Mouse (Mus musculus): ENCODE results near the gene Gpd1. TPM values are rescaled to one million over a fixed set of nuclear protein-coding genes. Genes with fewer than 3 reads are reported as not detected.

The Gpd1 gene
- polyA plus RNA-seq, 1 experiment: 0.34 TPM

DNA sequence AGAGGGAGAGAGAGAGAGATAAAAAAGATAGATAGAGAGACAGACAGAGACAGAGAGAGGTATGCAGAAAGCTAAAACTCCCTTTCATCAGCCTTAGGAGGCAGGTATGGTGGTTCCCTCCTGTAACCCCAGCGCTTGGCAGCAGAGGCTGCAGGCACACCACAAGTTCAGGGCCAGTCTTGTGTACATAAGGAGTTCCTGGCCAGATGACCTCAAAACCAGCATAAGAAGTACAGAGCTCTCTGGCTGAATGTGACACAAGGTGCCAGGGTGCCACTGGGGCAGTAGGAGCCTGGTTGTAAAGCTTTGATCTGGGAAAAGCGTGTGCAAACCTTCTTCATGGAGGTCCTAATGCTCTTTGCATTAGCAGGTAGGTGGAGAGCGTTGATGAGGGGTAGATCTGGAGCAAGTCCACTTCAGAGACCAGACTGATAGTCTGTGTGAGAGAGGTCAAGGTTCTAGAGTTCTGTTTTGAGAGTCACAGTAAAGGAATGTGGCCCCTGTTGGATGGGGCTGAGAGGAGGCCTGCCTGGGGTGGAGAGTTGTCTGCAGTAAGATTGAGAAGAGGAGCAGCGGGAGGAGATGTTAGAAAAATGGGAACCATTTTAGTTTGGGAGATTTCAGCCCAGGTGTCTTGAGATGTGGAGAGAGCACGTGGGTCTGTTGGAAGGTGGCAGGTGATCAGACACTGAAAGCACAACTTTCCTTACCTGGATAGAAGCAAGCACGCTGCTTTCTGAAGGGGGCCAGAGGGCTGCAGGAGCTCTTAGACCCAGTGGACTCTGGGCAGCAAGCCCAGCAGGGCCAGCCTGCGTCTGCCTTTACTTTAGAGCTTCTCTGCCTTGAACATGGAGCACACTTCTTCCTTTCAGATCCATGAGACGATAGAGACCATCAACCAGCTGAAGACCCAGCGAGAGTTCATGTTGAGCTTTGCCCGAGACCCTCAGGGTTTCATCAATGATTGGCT, 6.8 kb upstream of the Gpd1 start:
- Histone ChIP-seq H3K4me1 (peaks cover 13% of the 10 kb centered on the region), H3K9me3 (no peaks in the 10 kb centered on the region), H3K27me3 (replicated peaks) (no peaks in the 10 kb centered on the region), H3K36me3 (replicated peaks; ENCODE audit: low read length) (peaks cover 83% of the 10 kb centered on the region), H3K4me3 (replicated peaks) (no peak overlapping the region)
- TF ChIP-seq GATA1 (IDR thresholded peaks at IDR 0.05; ENCODE audit: borderline replicate concordance, low read length) (no peak), FLI1 (IDR thresholded peaks at IDR 0.05; ENCODE audit: low read length) (no peak)

DNA sequence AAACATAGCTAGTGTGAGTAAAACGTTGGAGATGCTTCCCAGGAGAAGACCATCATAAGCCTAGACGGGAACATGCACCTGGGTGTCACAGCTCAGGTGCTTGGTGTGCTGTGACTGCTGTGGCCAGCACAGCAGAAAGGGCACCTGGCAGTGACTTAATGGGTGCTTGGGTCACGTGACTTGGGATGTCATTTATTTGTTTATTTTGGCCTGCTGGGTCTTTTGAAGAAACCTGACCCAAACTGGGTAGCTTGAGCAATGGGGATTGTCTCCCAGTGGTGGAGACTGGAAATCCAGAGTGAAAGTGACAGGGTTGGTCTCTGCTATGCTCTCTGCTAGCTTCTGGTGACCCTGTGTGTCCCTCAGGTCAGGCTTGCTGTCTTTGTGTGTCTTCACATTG, 5.8 kb upstream of the Gpd1 start:
- no peak for TF ChIP-seq FLI1 (IDR thresholded peaks at IDR 0.05; ENCODE audit: low read length)
- no peak for TF ChIP-seq GATA1 (IDR thresholded peaks at IDR 0.05; ENCODE audit: borderline replicate concordance, low read length)
- Histone ChIP-seq H3K27me3 (replicated peaks) (no peaks in the 10 kb centered on the region), H3K4me1 (peaks cover 21% of the 10 kb centered on the region), H3K4me3 (replicated peaks) (no peak overlapping the region), H3K9me3 (no peaks in the 10 kb centered on the region), H3K36me3 (replicated peaks; ENCODE audit: low read length) (peaks cover 76% of the 10 kb centered on the region)

DNA sequence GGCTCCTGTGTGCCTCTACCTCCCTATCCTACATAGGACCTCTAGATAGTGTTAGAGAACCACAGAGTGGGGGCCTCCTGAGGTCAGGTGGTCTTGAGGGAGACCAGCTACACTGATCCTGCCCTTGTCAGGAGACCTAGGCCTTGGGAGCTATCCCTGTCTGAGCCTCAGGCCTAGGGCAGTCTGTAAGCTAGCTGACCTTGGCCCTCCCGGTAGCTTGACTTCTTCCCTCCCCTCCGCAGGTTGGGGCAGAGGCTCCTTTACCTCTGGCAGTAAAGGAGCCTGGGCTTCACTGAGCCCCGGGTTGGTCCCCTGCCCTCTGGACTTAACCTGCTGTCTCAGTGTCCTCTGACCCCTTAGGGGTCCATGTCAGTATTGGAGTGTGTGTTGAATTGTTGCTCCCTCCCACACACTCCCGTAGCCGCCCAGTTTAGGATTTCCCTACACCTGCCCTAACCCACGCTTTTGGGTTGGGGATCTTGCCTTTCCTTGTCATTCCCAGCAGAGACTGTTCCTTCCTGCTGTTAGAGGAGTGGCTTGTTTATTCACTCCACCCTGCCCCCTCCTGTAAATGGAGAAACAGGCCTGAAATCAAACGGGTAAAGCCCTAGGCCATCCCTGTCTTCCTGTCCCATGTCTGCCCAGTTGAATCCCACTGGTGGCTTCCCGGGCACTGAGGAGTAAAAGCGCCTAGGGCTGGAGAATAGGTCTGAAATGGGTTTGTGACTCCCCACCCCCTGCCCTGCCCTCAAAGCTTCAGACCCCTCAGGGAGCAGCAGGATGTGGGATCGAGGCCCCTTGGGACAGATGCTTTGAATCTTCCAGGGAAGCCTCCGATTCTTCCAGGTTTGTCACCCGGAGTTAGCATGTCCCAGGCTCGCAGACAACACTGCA, 4.4 kb upstream of the Gpd1 start:
- Histone ChIP-seq H3K4me3 (replicated peaks) (no peak overlapping the region), H3K36me3 (replicated peaks; ENCODE audit: low read length) (peaks cover 65% of the 10 kb centered on the region), H3K27me3 (replicated peaks) (peaks cover 11% of the 10 kb centered on the region), H3K4me1 (peaks cover 34% of the 10 kb centered on the region), H3K9me3 (no peaks in the 10 kb centered on the region)
- TF ChIP-seq FLI1 (IDR thresholded peaks at IDR 0.05; ENCODE audit: low read length) (no peak), GATA1 (IDR thresholded peaks at IDR 0.05; ENCODE audit: borderline replicate concordance, low read length) (no peak)

DNA sequence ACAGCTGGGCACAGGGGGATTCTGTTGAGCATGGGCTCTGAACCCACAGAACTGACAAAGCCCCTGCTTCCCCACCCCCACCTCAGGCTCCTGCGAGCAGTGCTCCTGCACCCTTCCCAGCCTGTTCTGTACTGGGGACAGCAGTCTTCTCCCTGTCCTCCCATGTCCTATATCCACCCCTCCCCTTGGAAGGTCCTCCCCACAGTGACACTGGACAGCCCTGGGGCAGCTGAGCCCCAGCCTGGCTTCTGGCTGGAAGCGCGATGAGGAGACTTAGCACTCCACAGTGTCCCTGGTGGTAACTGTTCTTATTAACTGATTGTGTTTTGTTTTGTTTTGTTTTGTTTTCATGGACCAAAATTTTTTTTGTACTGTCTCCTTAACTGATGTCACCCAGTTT, 3.7 kb upstream of the Gpd1 start:
- TF ChIP-seq GATA1 (IDR thresholded peaks at IDR 0.05; ENCODE audit: borderline replicate concordance, low read length) (no peak), FLI1 (IDR thresholded peaks at IDR 0.05; ENCODE audit: low read length) (no peak)
- no peak overlapping the region for H3K4me3 ChIP-seq (replicated peaks)
- H3K36me3 ChIP-seq (replicated peaks; ENCODE audit: low read length): peaks cover 59% of the 10 kb centered on the region
- no peaks in the 10 kb centered on the region for H3K9me3 ChIP-seq
- peaks cover 37% of the 10 kb centered on the region for H3K4me1 ChIP-seq
- H3K27me3 ChIP-seq (replicated peaks): peaks cover 17% of the 10 kb centered on the region

DNA sequence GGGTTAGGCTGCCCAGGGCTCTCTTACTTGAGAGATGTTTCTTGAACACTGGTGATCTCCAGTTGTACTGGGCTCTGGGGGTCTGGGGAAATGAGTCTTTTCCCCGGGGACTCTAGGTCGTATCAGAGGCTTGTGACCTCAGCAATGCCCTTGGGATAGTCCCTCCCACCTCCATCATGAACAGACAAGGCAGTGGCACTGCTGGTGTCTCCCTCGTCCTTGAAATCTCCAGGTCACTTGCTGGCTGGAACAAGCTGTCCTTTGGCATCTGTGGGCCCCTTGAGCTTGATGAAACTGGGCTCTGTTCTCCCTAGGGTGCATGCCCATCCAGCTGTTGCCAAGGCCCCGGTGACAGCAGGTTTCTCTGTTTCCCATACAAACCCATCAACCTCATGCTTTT, 3.1 kb upstream of the Gpd1 start:
- TF ChIP-seq FLI1 (IDR thresholded peaks at IDR 0.05; ENCODE audit: low read length) (no peak), GATA1 (IDR thresholded peaks at IDR 0.05; ENCODE audit: borderline replicate concordance, low read length) (no peak)
- H3K9me3 ChIP-seq: no peaks in the 10 kb centered on the region
- no peak overlapping the region for H3K4me3 ChIP-seq (replicated peaks)
- peaks cover 21% of the 10 kb centered on the region for H3K27me3 ChIP-seq (replicated peaks)
- peaks cover 37% of the 10 kb centered on the region for H3K4me1 ChIP-seq
- peaks cover 53% of the 10 kb centered on the region for H3K36me3 ChIP-seq (replicated peaks; ENCODE audit: low read length)

DNA sequence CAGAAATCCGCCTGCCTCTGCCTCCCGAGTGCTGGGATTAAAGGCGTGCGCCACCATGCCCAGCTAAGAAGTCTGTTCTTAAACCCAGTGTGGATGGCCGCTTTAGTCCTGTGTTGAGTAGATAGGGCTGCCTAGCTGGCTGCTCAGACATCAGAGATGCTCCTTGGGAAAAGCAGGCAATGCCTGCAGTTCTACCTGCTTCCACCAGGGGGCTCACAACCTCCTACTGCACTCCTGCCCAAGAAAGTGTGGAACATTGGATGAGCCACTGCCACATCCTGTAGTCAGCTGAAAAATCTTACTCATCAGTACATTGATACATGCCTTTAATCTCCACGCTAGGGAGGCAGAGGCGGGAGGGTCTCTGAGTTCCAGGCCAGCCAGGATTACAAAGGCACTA, 2.5 kb upstream of the Gpd1 start:
- TF ChIP-seq GATA1 (IDR thresholded peaks at IDR 0.05; ENCODE audit: borderline replicate concordance, low read length): no peak
- TF ChIP-seq FLI1 (IDR thresholded peaks at IDR 0.05; ENCODE audit: low read length): no peak
- Histone ChIP-seq H3K9me3 (no peaks in the 10 kb centered on the region), H3K4me1 (peaks cover 37% of the 10 kb centered on the region), H3K36me3 (replicated peaks; ENCODE audit: low read length) (peaks cover 46% of the 10 kb centered on the region), H3K4me3 (replicated peaks) (no peak overlapping the region), H3K27me3 (replicated peaks) (peaks cover 25% of the 10 kb centered on the region)

DNA sequence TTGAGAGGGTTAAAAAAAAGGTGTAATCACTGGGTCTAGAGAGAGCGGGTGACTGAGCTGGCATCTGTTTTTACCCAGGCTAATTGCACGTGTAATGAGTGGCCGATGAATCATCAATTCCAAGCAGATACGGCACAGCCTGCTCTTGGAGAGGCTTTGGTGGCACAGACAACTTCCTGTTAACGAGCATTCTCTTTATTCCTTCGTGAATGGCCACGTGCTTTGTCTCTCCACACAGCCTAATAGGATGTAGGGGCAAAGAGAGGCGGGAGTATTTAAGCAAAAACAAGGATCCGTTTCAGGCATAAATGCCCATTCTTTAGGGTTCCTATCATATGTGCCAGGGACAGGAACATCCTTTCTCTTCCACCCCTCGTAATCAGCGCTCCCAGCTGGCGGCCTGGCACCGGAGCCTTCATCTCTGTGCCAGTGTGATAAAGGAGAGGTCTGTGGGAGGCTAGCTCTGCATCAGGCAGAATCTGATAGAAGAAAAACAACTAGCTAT, 1.9 kb upstream of the Gpd1 start:
- Histone ChIP-seq H3K4me1 (peaks cover 37% of the 10 kb centered on the region), H3K9me3 (no peaks in the 10 kb centered on the region), H3K4me3 (replicated peaks) (peak overlapping the region; percentile 30), H3K27me3 (replicated peaks) (peaks cover 29% of the 10 kb centered on the region), H3K36me3 (replicated peaks; ENCODE audit: low read length) (peaks cover 41% of the 10 kb centered on the region)
- TF ChIP-seq FLI1 (IDR thresholded peaks at IDR 0.05; ENCODE audit: low read length) (no peak), GATA1 (IDR thresholded peaks at IDR 0.05; ENCODE audit: borderline replicate concordance, low read length) (no peak)

DNA sequence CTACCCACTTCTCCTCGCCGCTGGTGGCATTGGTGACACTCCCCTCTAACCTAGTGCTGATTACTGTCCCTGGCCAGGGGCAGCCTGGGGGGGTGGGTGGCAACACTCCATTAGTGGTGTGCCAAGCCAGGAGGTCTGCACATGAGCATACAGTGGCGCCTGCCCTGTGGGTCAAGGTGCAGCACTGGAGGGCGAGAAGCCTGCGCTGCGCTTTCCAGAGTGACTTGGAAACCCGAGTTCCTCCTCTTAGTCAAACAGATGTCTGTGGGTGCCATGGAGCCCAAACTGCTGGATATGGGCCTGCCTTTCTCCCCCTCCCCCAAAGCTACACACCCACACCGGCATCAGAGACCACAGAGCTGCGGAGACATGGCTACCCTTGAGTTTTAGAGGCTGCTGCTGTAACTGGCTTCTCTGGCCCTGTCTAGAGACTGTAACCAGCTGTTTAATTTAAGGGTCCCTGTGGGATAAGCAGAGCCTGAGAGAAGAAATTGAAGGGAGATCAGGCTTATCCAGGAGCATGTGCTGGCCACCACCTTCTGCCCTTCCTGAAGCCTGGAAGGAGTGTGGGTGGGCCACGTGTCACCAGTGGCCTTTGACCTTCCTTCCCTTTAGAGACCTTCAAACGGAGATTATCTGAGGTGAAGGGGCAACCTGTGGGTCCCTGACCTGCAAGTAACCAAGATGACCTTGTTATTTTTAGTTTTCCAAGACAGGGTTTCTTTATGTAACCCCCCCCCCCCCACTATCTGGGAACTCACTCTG, 1.2 kb upstream of the Gpd1 start:
- no peak for TF ChIP-seq GATA1 (IDR thresholded peaks at IDR 0.05; ENCODE audit: borderline replicate concordance, low read length)
- TF ChIP-seq FLI1 (IDR thresholded peaks at IDR 0.05; ENCODE audit: low read length): no peak
- peaks cover 34% of the 10 kb centered on the region for H3K27me3 ChIP-seq (replicated peaks)
- H3K4me3 ChIP-seq (replicated peaks): no peak overlapping the region
- H3K4me1 ChIP-seq: peaks cover 37% of the 10 kb centered on the region
- H3K9me3 ChIP-seq: no peaks in the 10 kb centered on the region
- peaks cover 33% of the 10 kb centered on the region for H3K36me3 ChIP-seq (replicated peaks; ENCODE audit: low read length)

DNA sequence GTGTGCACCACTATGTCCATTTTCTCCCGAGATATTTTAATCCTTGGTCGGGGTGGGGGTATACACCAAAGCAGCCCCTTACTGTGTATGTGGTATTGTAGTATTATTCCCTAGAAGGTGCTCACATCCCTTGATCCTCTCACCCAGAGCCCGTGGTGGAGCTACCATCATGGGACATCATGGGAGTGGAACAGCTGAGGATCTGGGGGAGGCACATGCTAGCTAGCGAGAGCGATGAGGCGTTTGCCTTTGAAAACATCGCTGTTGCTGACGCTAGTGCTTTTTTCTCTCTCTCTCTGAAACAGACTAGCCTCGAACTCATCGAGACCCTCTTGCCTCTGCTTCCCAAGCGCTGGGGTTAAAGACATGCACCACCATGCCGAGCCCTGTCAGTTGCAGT, 501 bp upstream of the Gpd1 start:
- TF ChIP-seq GATA1 (IDR thresholded peaks at IDR 0.05; ENCODE audit: borderline replicate concordance, low read length) (no peak), FLI1 (IDR thresholded peaks at IDR 0.05; ENCODE audit: low read length) (no peak)
- H3K27me3 ChIP-seq (replicated peaks): peaks cover 34% of the 10 kb centered on the region
- peaks cover 27% of the 10 kb centered on the region for H3K36me3 ChIP-seq (replicated peaks; ENCODE audit: low read length)
- H3K4me1 ChIP-seq: peaks cover 38% of the 10 kb centered on the region
- no peaks in the 10 kb centered on the region for H3K9me3 ChIP-seq
- no peak overlapping the region for H3K4me3 ChIP-seq (replicated peaks)

Measured in megakaryocyte, embryonic 14.5 days (primary cell).